Mouse (Mus musculus): ENCODE data around the gene Entpd7.

Gene Entpd7

GRCm38 (mm10) chr19:43724821-43725220 lies 35.3 kb downstream of the Entpd7 start:
- DNase-seq (ENCODE audit: low read depth): no peak

DNA sequence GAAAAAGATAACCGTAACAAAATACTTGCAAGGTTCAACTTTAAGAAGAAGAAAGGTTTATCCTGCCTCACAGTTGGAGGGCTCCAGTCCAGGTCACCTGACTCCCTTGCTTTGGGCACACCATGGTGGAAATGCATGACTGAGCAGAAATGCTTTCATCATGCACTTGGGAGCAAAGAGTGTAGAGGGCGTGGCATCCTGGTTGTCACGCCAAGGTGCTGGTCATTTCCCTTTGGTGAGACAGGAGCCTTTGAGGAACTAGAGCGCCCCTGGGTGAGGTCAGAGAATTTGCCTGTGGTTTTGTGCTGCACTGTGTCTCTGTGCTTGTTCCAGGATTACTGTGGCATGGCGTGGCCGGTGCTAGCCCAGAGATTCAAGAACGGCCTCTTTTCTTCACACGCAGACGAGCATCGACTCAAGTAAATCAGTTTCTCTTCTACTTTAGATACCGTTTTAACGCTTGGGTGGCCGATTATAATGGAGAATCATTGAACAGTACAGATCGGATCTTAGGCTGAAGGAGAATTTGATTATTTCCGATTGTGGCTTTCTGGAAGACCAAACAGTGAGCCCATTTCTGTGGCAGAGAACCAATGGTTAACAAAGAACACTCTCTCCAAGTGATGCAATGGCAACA lies 37.2 kb downstream of the Entpd7 start:
- DNase-seq (ENCODE audit: low read depth): peak; percentile 25

- no peak for DNase-seq (ENCODE audit: low read depth)
Measured at GRCm38 (mm10) chr19:43729296-43730036, 40.0 kb downstream of the Entpd7 start.

GRCm38 (mm10) chr19:43730037-43730428 lies 40.6 kb downstream of the Entpd7 start:
- no peak for DNase-seq (ENCODE audit: low read depth)

DNA sequence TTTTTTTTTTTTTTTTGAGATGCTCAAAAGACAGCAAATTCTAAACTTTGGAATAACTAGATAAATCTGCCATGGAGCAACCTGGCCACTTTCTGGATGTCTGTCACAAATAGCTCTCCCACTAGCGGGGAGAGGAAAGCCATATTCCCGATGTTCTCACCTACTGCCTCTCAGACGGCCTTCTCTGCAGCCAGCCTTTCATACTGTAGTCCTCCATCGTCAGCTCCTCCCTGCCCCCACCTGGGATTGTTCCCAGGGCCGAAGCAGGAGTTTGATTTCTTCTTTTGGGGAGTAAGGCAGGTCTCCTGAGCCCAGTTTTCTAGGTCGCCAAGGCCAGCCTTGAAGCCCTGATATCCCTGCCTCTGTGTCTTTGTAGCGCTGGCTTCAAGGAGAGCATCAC lies 41.7 kb downstream of the Entpd7 start:
- DNase-seq (ENCODE audit: low read depth): no peak

- DNase-seq (ENCODE audit: low read depth): no peak
Measured at GRCm38 (mm10) chr19:43738409-43738808, 48.9 kb downstream of the Entpd7 start.

GRCm38 (mm10) chr19:43743401-43743800 lies 53.9 kb downstream of the Entpd7 start:
- DNase-seq (ENCODE audit: low read depth): no peak

GRCm38 (mm10) chr19:43745740-43746139 lies 56.3 kb downstream of the Entpd7 start:
- DNase-seq (ENCODE audit: low read depth): no peak

- DNase-seq (ENCODE audit: low read depth): no peak
Measured at GRCm38 (mm10) chr19:43747877-43748276, 58.4 kb downstream of the Entpd7 start.

DNA sequence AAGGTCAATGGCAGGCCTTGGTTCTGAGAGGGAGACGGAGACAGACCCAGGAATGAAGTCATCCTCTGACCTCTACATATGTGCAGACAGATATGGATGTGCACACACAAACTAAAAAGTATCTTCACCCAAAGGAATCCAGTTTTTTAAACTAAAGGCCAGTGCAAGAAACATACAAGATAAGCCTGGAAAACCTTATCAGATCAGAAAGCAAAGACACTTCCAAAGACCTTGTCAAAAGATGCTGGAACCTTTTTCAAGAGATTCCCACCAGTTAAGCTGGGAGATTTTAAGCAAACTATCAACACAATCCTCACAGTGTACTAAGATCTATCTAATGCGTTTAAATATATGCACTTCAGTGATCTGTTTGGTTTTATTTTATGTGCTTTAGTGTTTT lies 60.5 kb downstream of the Entpd7 start:
- no peak for DNase-seq (ENCODE audit: low read depth)

DNA sequence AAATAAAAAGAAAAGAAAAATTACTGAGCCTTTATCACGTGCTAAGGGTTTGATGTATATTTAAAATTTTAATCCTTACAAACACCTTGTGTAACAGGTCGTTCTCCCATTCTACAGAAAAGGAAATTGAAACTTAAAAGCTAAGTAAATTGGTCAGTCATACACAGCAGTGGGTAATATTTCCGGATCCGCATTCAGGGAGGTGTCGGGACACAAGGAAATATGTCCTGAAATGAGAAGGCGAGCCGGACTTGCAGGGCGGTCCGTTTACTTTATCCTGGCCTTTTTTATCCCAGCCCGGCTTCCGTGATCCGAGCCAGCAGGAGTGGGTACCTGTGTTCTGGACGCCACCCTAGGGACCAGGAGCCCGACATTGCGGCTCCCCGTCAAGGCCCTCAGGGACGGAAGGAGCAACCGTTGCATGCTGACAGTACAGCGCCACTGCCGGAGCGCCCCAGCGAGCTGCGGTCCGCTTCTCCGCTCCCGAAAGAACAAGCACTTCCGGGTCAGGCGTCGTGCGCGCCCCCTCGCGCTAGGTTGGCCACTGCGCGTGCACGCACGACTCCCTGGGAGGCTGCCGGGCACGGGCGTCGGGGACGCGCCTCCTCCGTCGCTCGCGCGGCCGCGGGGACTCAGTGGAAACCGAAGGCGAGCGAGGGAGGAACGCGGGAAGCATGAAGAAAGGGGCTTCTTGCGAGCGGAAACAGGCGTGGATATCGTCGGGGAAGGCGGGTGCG lies 63.2 kb downstream of the Entpd7 start, which contains the start of the genes Cutc and Cox15:
Gene Cutc (plus strand): TSS at position 508 of the 737 bp plus-strand sequence.
Gene Cox15 (minus strand): TSS at position 512 of the 737 bp plus-strand sequence.
- DNase-seq (ENCODE audit: low read depth): peak; percentile 86

GRCm38 (mm10) chr19:43753226-43753835 lies 63.9 kb downstream of the Entpd7 start:
- DNase-seq (ENCODE audit: low read depth): peak; percentile 77

DNA sequence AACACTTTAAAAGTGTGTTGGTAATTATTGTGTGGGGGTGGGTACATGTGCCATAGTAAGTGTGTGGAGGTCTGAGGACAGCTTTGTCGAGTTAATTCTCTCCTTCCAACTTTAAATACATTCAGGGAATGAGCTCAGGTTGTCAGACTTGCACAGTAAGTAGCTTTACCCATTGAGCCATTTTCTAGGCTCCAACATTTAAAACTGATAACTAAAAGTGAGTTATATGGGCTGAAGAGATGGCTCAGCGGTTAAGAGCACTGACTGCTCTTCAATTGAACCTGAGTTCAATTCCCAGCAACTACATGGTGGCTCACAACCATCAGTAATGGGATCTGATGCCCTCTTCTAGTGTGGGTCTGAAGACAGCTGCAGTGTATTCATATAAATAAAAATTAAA lies 64.8 kb downstream of the Entpd7 start:
- DNase-seq (ENCODE audit: low read depth): no peak

GRCm38 (mm10) chr19:43754872-43755271 lies 65.4 kb downstream of the Entpd7 start:
- DNase-seq (ENCODE audit: low read depth): no peak

- peak; percentile 81 for DNase-seq (ENCODE audit: low read depth)
Measured at GRCm38 (mm10) chr19:43760504-43760903, 71.0 kb downstream of the Entpd7 start.

DNA sequence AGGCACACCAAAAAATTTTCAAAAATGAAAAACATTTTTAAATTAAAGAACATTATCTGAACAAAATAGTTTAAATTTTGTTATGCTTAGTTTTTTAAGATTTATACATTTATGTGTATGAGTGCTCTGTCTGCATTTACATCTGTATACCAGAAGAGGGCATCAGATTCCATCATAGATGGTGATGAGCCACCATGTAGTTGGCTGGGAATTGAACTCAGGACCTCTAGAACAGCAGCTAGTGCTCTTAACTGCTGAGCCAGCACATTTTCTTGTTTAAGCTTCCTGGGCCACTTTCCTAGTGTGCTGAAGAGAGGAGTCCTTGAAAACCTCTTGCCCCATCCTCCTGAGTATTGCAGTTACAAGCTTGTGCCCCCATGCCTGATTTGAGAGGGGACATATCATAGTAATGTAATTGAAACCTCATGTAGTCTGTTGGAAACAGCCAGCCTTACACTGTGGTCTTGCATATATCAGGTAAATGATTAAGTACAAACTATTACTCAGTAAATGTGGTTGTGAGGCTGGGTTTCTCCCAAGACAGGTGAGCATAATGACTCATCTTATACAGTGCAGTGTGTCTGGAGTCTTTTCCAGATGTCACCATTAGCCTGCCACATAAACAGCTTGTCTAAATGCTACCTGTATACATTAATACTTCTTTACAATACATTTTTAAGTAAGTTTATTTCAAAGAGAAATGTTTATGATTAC lies 72.2 kb downstream of the Entpd7 start:
- no peak for DNase-seq (ENCODE audit: low read depth)

DNA sequence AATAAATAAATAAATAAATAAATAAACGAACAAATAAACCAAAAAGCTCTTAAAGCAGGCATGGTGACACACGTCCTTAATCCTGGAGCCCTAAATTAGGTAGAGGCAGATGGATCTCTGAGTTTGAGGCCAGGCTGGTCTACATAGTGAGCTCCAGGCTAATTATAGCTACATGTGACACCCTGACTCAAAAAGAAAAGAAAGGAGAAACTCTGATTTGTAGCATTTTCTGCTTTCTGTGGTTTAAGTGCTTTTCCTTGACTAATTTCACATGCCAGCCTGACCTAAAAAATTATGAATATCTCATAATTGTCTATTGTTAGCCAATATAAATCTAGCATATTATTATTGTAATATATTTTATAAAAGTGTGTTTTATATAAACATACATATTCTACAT lies 72.9 kb downstream of the Entpd7 start:
- no peak for DNase-seq (ENCODE audit: low read depth)

DNA sequence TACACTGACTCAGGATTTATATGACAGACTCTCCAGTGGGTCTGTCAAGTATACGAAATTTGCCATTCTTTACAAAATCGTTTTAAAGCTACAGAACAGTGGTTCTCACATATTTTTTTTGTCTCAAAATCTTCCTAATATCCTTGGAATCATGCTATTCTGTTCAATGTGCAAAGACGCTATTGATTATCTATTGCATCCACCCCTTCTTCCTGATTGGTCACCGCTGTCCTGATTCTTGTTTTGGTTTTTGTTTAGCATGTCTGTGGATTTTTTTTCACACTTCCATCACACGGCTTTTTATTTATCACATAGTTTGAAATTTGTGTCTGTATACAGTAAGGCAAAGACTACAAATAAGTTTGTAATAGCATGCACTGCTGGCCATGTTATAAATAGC lies 77.0 kb downstream of the Entpd7 start:
- DNase-seq (ENCODE audit: low read depth): no peak

DNA sequence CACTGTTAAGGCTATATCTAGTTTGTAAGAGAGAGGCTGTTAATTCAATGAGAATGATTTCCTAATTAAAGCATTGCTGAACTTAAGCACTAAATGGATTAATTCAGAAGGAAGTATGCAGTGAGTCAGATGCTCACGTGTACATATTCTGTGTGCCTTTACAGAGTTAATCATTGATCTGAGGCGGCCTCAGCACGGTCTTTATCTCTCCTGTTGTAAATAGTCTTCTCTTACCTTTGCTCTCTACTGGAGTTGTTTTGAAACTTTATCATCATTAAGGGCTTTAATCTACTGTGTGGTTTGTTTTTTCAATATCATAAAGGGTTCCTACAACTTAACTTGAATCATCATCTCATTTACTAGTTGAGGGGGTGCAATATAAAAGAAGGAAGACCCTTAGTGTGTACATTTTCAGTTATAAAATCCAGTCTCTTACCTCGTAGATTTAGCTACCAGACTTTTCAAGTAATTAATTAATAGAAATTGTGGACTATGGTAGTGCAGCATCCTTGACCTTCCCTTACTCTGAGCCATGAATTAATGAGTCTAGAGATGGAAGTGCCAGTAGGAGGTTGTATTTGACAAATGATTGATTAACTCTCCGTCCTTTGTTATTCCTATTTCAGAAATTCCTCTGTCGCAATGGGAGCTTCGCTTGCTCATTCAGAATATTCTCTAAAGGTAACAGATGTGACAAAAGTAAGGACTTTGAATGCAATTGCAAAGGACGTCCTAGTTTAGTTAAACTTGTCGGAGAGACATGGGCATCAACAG lies 78.3 kb downstream of the Entpd7 start:
- DNase-seq (ENCODE audit: low read depth): no peak

- no peak for DNase-seq (ENCODE audit: low read depth)
Measured at GRCm38 (mm10) chr19:43769366-43769960, 80.0 kb downstream of the Entpd7 start.

GRCm38 (mm10) chr19:43770584-43770983 lies 81.1 kb downstream of the Entpd7 start:
- no peak for DNase-seq (ENCODE audit: low read depth)
